Mouse (Mus musculus) stomach, embryonic 14.5 days (tissue): Measurements from ENCODE around the gene Btbd3. TPM values are rescaled to one million over a fixed set of nuclear protein-coding genes. Genes with fewer than 3 reads are reported as not detected.

ENCODE experiments used
- ATAC-seq: fragments of 200-750 bp; cut with Nextera tagmentation; 2 replicates; pipeline ENCODE4 v1.8.0; 2017; ENCODE audit warnings: low read depth, moderate TSS enrichment; ENCODE audit not compliant: insufficient number of reproducible peaks, insufficient read depth, low FRiP score
- H3K27ac ChIP-seq: fragments of 300-500 bp; sonication (generic); 2 replicates; pipeline ENCODE4 v1.5.1; 2014; ENCODE audit warnings: mild to moderate bottlenecking, low read length, moderate library complexity, mixed read lengths
- H3K27me3 ChIP-seq: fragments of 300-500 bp; sonication (generic); 2 replicates; pipeline ENCODE4 v1.6.1; 2014; ENCODE audit warnings: low read length, control low read depth, mixed read lengths; ENCODE audit not compliant: control insufficient read depth, insufficient read depth
- H3K36me3 ChIP-seq: fragments of 300-500 bp; sonication (generic); 2 replicates; pipeline ENCODE4 v1.6.1; 2014; ENCODE audit warnings: mild to moderate bottlenecking, control low read depth, low read length, moderate library complexity, mixed read lengths; ENCODE audit not compliant: control insufficient read depth, insufficient read depth
- H3K4me1 ChIP-seq: fragments of 300-500 bp; sonication (generic); 2 replicates; pipeline ENCODE4 v1.6.1; 2014; ENCODE audit warnings: low read length, control low read depth, mixed read lengths; ENCODE audit not compliant: control insufficient read depth, insufficient read depth
- H3K4me2 ChIP-seq: fragments of 300-500 bp; sonication (generic); replicated peaks from 2 replicates; pipeline ENCODE4 v1.6.1; 2014; ENCODE audit warnings: low read depth, low read length, control low read depth
- H3K4me3 ChIP-seq: fragments of 300-500 bp; sonication (generic); 2 replicates; pipeline ENCODE4 v1.5.1; 2014; ENCODE audit warnings: low read depth, low read length, control low read depth
- H3K9ac ChIP-seq: fragments of 300-500 bp; sonication (generic); replicated peaks from 2 replicates; pipeline ENCODE4 v1.6.1; 2014; ENCODE audit warnings: low read depth, mild to moderate bottlenecking, control low read depth, low read length, moderate library complexity, mixed read lengths
- H3K9me3 ChIP-seq: fragments of 300-500 bp; sonication (generic); 2 replicates; pipeline ENCODE4 v1.6.1; 2016; ENCODE audit warnings: low read depth, low read length, control low read depth; ENCODE audit not compliant: control insufficient read depth
- WGBS: fragments of 180-500 bp; shearing (Covaris S2); extraction: QIAGEN DNeasy Blood & Tissue Kit; methylation state at CpG from one replicate; pipeline ENCODE4 v1.1.7; 2014; 5-methylcytosine and 5-hydroxymethylcytosine counted together
- polyA plus RNA-seq: library from polyadenylated mRNA; unstranded; fragments of >200 nt; fragmentation: Nextera tagmentation; extraction: Ambion mirVana; gene quantifications from 2 replicates; pipeline ENCODE4 v1.2.1, GENCODE M21; 2014

Btbd3 gene
- polyA plus RNA-seq, 1 experiment from 2014 or later, result 35.7 TPM

DNA sequence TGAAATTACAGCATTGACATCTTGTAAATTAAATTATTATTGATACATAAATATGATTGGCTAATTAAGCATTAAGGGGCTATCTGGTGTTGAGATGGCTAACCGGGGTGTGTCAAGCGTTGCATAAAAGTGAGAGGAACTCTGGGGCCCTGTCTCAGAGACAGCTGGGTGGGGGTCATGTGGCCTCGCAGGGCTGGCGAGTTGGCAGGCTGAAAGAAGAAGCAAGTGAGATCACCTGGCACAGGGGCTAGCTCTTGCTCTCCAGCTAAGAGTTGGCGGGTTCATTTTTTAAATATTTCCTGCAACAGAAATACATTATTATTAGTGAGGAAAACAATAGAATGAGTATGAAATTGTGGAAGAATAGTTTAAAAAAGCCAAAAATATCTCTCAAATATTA lies 118.2 kb downstream of the Btbd3 start:
- H3K9me3 ChIP-seq, result no peaks in the 10 kb centered on the region
- H3K4me2 ChIP-seq, result no peak overlapping the region
- ATAC-seq, result no peak
- no peaks in the 10 kb centered on the region for H3K27me3 ChIP-seq
- no peaks in the 10 kb centered on the region for H3K36me3 ChIP-seq
- 89% methylated on average over 5 of the region's 5 CpGs for WGBS
- no peak overlapping the region for H3K27ac ChIP-seq
- H3K4me3 ChIP-seq, result no peak overlapping the region
- no peaks in the 10 kb centered on the region for H3K4me1 ChIP-seq
- no peak overlapping the region for H3K9ac ChIP-seq

DNA sequence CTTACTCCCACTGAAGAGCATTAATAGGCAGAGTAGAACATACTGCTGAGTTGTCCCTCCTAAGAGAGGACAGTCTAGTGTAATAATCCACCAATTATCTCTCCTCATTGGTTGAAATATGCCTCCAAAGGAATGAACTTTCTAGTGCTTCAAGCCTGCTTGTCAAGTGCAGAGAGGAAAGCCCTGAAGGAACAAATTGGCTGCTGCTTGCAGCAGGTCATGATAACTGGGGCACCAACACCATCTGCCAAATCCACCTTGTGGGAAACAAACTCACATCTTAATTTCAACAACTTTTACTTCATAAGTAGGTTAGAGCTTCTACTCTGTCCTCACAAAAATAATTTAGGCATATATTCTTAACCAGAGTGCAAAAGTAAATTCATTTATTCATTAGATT lies 122.5 kb downstream of the Btbd3 start:
- Histone ChIP-seq H3K36me3 (no peaks in the 10 kb centered on the region), H3K27ac (no peak overlapping the region), H3K9me3 (no peaks in the 10 kb centered on the region), H3K9ac (no peak overlapping the region), H3K27me3 (no peaks in the 10 kb centered on the region), H3K4me3 (no peak overlapping the region), H3K4me2 (no peak overlapping the region), H3K4me1 (no peaks in the 10 kb centered on the region)
- no peak for ATAC-seq

DNA sequence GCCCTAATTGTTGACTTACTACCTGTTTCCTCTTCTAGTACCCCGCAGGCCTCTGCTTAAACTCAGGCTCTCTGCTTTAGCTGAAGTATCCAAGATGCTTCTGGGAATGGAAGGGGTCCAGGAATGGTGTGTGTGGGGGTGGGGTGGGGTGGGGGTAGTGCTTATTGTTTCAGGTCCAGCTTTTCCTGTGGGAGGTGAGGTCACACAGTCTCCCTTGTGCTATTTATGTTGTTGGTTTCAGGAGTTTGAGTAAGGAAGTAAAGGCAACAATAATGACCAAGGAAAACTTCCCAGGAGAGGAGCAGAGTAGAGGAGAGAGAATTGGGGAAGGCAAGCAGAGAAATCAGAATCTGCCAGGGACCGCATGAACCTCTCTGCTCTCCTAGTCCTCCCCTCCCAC lies 128.4 kb downstream of the Btbd3 start:
- H3K27me3 ChIP-seq, result no peaks in the 10 kb centered on the region
- H3K4me3 ChIP-seq, result no peak overlapping the region
- no peaks in the 10 kb centered on the region for H3K9me3 ChIP-seq
- no peaks in the 10 kb centered on the region for H3K36me3 ChIP-seq
- no peak overlapping the region for H3K4me2 ChIP-seq
- no peak overlapping the region for H3K9ac ChIP-seq
- ATAC-seq, result no peak
- H3K27ac ChIP-seq, result no peak overlapping the region
- 63% methylated on average over 2 of the region's 2 CpGs for WGBS
- H3K4me1 ChIP-seq, result no peaks in the 10 kb centered on the region

DNA sequence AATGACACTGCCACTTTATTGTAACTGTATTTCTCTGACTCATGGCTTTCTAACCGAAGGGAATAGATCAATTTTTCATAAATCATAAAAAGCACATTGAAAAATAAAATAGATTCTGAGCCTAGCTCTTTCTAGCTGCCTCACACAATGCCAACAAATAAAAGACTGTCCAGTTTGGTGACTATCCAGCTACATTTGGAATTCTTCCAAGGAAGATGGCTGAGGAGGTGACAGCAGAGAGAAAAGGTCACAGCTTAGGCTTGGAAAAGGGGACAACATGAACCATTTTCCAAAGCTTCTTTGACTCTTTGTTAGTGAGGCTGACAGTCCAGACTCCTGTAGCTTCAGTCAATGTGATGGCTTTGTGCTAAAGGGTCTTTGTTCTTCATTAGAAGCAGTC lies 132.2 kb downstream of the Btbd3 start:
- WGBS, result 74% methylated on average over 1 of the region's 1 CpGs
- H3K4me3 ChIP-seq, result no peak overlapping the region

DNA sequence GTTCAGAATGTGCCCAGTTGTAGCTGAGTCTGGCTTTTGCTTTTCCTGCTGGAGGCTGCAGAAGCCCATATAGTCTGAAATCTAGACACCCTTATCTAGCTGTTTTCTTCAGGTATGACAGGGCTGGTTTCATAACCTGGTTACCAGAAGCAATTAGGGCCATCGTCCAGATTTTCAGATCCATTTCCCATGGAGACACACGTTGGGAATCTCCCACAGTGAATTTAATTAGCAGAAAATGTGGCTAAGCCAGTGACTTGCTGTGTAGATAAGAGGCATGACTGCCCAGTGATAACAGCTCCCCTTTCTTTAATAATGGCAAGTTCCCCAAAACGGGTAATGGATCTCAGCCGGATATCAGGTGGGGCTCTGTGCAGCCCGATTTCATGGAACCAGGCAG lies 146.7 kb downstream of the Btbd3 start:
- H3K4me2 ChIP-seq, result no peak overlapping the region
- H3K4me3 ChIP-seq, result no peak overlapping the region
- H3K27me3 ChIP-seq, result no peaks in the 10 kb centered on the region
- H3K4me1 ChIP-seq, result no peaks in the 10 kb centered on the region
- ATAC-seq, result no peak
- H3K9ac ChIP-seq, result no peak overlapping the region
- WGBS, result 72% methylated on average over 5 of the region's 5 CpGs
- no peaks in the 10 kb centered on the region for H3K36me3 ChIP-seq
- H3K9me3 ChIP-seq, result no peaks in the 10 kb centered on the region
- no peak overlapping the region for H3K27ac ChIP-seq

More for the DNA sequence above, 132.2 kb downstream of the Btbd3 start:
- no peak for ATAC-seq
- Histone ChIP-seq H3K27ac (no peak overlapping the region), H3K36me3 (no peaks in the 10 kb centered on the region), H3K9ac (no peak overlapping the region), H3K27me3 (no peaks in the 10 kb centered on the region), H3K4me2 (no peak overlapping the region), H3K9me3 (no peaks in the 10 kb centered on the region), H3K4me1 (no peaks in the 10 kb centered on the region)

DNA sequence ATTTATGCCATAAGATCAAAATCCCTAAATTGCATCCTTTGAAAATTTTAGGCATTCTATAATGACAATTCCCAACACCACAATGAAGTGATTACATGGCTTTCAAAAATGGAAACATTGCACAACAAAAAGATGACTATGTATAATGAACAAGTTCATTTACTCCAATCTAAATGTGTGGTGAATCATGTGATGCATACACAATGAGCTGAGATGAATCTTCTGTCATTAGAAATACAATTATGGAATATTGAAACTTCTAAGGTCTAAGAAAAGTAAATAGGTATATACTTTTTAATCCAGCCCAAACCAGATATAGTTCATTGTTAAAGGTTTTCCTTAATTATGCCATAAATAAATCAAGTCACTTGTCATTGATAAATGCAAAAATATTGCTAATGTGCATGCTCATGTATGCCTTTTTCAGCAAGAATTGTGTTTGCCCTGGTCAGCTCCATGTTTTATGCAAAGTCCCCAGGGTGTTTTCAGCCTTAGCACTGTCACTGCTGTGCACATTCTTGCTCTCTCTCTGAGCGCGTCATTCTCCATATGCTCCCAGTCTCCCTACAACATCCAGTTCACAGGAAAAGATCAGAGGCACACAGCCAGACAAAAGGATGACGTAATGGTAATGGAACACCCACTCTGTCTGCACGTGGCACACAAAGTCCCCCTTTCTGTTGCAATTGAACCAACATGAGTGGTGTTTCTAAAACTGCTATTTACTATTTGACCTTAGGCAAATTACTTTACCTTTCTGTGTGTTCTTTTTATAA lies 149.6 kb downstream of the Btbd3 start:
- Histone ChIP-seq H3K9me3 (no peaks in the 10 kb centered on the region), H3K4me1 (no peaks in the 10 kb centered on the region), H3K4me3 (no peak overlapping the region), H3K27ac (no peak overlapping the region), H3K9ac (no peak overlapping the region), H3K4me2 (no peak overlapping the region), H3K36me3 (no peaks in the 10 kb centered on the region), H3K27me3 (no peaks in the 10 kb centered on the region)
- 0 out of 2 replicates have a peak, but pooled peaks have one; percentile 61 for ATAC-seq
- WGBS, result 26% methylated on average over 4 of the region's 4 CpGs

DNA sequence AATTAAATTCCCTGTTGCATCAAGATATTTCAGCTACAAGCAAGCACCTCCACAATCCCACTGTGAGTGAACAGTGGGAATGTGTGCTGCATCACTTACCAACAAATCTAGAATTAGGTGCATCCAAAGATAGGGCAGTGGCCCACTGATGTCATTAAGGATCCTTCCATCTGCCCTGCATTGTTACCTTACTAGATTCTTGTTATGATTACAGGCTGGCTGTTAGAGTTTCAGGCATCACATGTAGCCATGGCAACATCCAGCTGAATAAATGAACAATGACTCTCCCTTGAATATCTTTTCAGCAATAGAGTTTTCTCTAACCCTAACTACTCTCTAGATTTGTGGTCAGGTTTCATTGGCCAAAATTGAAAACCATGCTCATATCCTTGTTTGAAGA lies 150.3 kb downstream of the Btbd3 start:
- no peaks in the 10 kb centered on the region for H3K4me1 ChIP-seq
- no peak overlapping the region for H3K4me2 ChIP-seq
- no peak overlapping the region for H3K4me3 ChIP-seq
- no peaks in the 10 kb centered on the region for H3K27me3 ChIP-seq
- H3K36me3 ChIP-seq, result no peaks in the 10 kb centered on the region
- H3K9ac ChIP-seq, result no peak overlapping the region
- H3K27ac ChIP-seq, result no peak overlapping the region
- no peaks in the 10 kb centered on the region for H3K9me3 ChIP-seq
- no peak for ATAC-seq

DNA sequence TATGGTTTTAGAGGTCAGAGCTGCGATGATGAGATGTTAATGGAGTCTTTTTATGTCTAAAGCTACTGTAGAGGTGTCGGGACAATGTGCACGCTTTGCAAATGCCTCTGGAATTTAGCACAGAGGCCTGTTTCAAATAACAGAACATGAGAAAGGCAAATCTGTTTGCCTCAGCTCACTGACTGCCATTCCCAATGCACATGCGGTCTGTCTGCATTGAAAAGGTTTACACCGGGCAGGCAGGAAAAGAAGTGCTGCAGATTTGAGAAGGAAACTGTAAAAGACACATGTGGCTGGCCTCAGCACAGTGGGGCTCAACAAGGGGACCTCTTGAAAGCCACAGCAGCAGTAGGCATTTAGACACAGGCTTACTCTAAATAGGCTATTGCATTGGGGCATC lies 156.2 kb downstream of the Btbd3 start:
- Histone ChIP-seq H3K27me3 (no peaks in the 10 kb centered on the region), H3K9ac (no peak overlapping the region), H3K36me3 (no peaks in the 10 kb centered on the region), H3K4me1 (0 out of 2 replicates have a peak, but pooled peaks cover 9% of the 10 kb centered on the region), H3K4me2 (no peak overlapping the region), H3K27ac (no peak overlapping the region), H3K9me3 (no peaks in the 10 kb centered on the region), H3K4me3 (no peak overlapping the region)
- ATAC-seq, result no peak
- WGBS, result 18% methylated on average over 5 of the region's 5 CpGs

DNA sequence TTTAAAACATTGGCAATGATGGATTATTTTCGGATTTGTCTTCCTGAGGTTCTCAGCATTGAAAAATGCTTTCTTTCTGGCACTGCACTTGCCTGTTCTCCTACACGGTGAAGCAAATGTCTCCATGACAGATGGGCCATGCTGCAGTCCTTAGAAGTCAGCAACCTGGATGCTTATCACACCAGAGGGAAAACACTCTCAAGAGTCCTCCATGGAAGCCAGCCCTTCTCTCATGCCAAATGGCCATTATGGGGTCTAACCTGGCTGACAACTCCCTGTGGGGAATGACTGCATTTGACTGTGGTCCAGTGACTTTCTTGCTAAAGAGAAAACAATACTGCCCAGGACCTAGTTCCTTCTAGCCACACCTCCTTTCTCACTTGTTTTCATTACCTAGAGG lies 166.0 kb downstream of the Btbd3 start:
- Histone ChIP-seq H3K9me3 (no peaks in the 10 kb centered on the region), H3K27ac (no peak overlapping the region), H3K4me2 (no peak overlapping the region), H3K4me1 (no peaks in the 10 kb centered on the region), H3K9ac (no peak overlapping the region), H3K4me3 (no peak overlapping the region), H3K36me3 (no peaks in the 10 kb centered on the region), H3K27me3 (no peaks in the 10 kb centered on the region)
- WGBS, result 41% methylated on average over 2 of the region's 2 CpGs
- no peak for ATAC-seq
